Mouse (Mus musculus) cerebellum, postnatal 14 days (tissue): Measurements from ENCODE around the gene Runx1.

Source experiments
- DNase-seq, 2 experiments: peaks; one replicate each; pipeline ENCODE4 v3.0.0; 2021; ENCODE audit warnings: mixed read lengths in 2 of 2

The Runx1 gene

DNA sequence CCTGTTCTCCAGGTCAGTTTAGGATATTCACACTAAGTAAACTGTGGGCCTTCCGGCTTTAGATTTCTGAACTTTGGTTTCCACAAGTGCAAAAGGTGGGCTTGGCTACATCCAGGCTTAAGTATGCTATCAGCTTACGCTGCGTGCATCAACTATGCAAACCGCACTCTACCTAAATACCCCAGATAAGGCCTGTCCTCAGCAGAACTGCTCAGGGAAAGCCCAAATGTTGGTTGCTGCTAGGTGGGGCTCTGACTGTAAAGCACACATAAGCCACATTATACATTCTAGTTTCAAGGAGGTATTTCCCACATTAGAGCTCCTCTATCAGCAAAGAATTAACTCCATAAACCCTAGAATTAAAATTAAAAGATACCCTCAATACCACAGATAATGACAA is 33.0 kb downstream of the Runx1 start:
- DNase-seq: no peak

GRCm38 (mm10) chr16:92790601-92791000 is 35.3 kb downstream of the Runx1 start:
- no peak for DNase-seq

DNA sequence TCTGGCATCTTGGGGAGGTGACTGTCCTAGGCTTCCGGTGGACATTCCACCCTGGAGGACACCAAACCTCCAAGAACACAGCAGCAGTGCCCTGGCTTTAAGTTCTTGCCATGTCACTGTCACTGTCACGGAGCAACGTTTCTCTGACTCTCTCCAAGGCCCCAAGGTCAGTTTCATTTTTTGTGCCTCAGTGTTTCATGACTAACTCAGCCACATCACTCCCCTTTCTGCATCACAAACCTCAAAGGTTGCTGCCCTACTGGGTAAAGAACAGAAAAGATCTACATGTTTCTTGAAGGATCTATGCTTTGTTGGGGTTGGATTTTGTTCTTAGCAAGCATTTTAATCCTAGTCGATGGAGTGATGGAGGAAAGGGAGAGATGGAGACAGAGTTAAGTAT is 36.1 kb downstream of the Runx1 start:
- DNase-seq: no peak

- DNase-seq: no peak
These were observed 37.5 kb downstream of the Runx1 start for GRCm38 (mm10) chr16:92788446-92788845.

- no peak for DNase-seq
These were observed 39.0 kb downstream of the Runx1 start for GRCm38 (mm10) chr16:92786883-92787321.

- no peak for DNase-seq
These were observed 39.6 kb downstream of the Runx1 start for GRCm38 (mm10) chr16:92786276-92786882.

GRCm38 (mm10) chr16:92783651-92784131 is 42.3 kb downstream of the Runx1 start:
- peak; percentile 45 to 57 for DNase-seq

DNA sequence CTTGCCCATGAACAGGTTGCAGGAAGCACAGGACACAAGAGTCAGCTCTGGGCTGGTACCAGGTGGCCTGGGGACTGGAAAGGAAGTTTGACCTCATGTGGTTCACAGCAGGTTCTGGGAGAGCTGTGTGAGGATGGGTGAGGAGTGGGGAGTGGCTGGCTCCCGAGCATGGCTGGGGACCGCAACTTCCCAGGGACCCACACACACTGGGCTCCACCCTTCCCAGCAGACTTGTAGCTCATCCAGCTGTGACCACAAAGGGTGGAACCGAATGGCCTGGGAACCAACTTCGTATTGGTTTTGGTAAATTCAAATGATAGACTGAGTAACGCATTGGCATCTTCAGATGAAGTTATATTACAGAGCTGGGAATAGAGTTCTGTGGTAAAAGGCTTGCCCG is 43.5 kb downstream of the Runx1 start:
- no peak for DNase-seq

- DNase-seq: no peak
These were observed 46.0 kb downstream of the Runx1 start for GRCm38 (mm10) chr16:92779896-92780435.

- no peak for DNase-seq
These were observed 46.8 kb downstream of the Runx1 start for GRCm38 (mm10) chr16:92779175-92779574.

DNA sequence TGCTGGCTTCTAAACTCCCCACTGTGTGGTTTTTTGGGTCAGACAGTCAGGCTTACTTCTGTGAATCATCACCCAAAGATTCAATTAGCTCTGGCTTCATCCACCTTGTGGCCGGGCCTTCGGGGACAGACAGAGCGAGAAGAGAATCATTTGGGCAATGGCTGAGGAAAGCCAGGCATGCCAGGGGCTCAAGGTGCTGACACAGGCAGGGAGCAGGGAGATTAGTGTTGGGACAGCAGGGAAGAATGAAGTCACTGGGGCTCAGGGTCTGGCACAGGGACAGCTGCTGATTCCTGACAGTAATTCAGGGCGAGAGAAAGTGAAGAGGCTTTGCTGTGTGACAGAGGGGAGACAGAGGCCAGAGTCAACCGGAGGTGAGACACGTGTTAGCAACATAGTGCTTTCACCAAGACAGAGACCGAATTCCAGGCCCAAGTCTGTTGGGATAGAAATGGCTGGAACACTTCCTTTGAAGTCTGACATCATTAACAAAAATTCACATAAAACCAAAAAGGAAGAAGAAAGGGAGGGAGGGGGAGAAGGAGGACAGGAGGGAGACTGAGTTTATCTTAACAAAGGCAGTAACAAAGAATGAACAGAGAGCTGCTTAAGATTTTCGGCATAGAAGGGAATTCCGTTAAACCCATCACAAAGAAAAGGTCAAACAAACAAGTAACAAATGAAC is 47.7 kb downstream of the Runx1 start:
- DNase-seq: no peak

DNA sequence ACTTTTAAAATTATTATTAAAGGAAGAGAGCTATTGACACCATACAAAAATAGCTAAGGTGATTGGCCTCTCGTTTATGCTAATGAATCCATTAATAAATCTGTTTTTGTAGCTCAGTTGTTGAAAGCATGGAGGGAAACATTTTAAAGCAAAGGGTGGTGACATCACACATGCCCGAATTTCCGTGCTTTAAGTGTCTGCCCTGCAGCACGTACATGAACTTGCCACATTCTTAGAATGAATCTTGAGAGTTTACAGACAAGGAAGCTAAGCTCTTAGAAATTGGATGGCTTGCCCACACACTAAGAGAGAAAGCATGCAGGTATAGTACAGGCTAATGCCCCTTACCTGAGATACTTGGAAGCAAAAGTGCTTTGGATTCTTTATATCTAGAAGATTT is 58.1 kb downstream of the Runx1 start:
- no peak for DNase-seq

GRCm38 (mm10) chr16:92767423-92767822 is 58.5 kb downstream of the Runx1 start:
- DNase-seq: no peak

DNA sequence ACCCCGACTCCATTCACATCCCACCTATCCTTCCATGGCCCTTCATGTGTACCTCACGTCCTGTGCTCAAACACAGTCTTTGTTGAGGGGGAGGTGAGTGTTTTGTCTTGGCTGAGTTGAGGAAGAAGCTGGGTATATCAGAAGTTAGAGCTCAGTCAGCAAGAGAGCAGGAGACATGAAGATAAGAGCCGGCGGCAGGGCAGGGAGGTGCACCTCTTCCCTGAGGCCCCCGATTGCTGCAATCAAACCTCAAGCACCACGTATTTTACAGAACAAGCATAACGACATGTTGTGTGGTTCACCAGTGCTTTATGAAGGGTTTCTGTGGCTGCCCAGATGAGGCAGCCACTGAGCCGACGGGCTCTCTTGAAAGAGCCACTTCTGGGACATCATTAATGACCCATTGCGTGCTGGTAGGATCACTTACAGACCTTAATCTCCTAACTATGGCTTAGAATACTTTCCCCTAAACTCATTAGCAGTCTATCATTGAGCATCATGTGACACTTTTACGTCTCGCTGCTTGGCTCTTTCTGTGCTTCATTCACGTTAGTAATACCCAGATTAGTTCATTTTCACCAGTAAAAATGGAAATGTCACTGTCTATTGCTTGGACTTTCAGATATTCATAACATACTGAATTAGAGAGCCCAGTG is 61.1 kb downstream of the Runx1 start:
- no peak for DNase-seq

GRCm38 (mm10) chr16:92763666-92764065 is 62.3 kb downstream of the Runx1 start:
- DNase-seq: no peak

GRCm38 (mm10) chr16:92761968-92762521 is 63.9 kb downstream of the Runx1 start:
- DNase-seq: peak; percentile 50 to 73

- DNase-seq: no peak
These were observed 65.9 kb downstream of the Runx1 start for GRCm38 (mm10) chr16:92760091-92760490.

GRCm38 (mm10) chr16:92757564-92757963 is 68.4 kb downstream of the Runx1 start:
- no peak for DNase-seq

- DNase-seq: no peak
These were observed 72.0 kb downstream of the Runx1 start for GRCm38 (mm10) chr16:92753944-92754343.

DNA sequence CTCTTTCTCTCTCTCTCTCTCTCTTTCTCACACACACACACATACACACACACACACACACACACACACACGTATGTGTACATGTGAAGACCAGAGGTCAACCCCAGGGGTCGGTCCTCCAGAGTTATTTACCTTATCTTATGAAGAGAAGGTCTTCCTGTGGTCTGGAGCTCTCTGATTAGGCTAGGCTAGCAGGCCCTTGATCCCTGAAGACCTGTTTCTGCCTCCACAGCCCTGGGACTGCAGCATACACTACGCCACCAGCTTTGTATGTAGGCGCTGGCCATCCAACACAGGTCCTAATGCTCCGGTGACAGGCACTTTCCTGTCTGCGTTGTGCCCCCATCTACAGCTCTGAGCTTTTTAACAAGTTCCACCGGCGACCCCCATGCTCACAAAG is 72.8 kb downstream of the Runx1 start:
- no peak for DNase-seq

GRCm38 (mm10) chr16:92748272-92748671 is 77.7 kb downstream of the Runx1 start:
- DNase-seq: no peak

DNA sequence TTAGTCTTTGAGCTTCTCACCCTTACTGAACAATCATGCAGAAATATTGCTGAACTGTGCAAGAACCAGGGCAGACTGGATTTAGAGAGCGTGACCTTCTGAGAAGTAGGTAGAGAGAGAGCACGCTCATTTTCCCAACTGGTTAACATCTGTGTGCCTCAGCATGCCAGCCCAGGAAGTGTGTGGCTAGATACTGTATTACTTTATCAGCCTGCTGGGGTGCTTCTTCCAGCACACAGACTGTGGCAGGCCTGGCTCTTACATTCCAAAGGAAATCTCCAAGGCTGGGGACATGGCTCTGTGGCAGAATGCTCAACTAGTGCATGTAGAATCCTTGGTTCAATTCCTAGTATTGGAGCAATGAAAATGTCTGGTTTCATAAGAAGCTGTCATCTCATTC is 78.9 kb downstream of the Runx1 start:
- no peak for DNase-seq

DNA sequence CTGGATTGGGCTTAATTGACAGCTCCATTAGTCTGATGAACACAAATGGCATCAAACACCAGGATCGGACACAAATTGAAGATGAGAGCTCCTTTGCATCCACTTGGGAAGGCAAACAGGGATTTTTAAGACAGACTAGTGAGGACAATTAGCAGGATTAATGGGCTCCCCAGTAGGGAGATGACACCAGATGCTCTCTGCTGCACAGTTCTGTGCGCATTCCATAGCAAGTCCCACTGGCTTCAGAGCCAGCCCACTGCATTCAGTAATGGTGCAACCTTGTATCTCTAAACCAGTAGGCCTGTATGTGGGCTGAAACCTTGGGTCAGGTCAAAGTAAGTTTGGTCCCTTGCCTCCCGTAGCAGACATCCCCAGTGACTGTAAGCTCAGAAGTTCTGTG is 80.7 kb downstream of the Runx1 start:
- no peak for DNase-seq
